Mouse (Mus musculus): Measurements from ENCODE around the gene Grid1. TPM values are rescaled to one million over a fixed set of nuclear protein-coding genes. Genes with fewer than 3 reads are reported as not detected.

The Grid1 gene
- polyA plus RNA-seq, 1 experiment = not detected

DNA sequence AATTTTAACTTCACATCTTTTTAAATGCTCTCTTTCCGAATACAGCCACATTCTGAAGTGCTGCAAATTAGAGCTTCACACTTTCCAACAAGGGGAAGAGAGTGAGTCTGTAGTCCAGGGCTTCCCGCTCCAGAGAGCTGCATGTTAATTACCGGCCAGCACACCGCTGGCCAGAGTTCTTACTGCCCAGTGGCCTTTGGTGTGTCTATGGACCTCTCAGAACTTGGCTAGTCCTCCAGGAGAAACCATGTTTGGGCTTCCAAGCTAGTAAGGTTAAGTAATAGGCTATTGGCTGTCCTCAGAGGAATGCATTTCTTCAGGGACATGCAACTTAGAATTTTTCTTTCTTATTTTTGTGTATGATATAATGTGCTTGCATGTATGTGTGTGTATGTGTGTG lies 301.0 kb downstream of the Grid1 start:
- WGBS = 77% methylated on average over 4 of the region's 4 CpGs
- Histone ChIP-seq H3K27ac (ENCODE audit: insufficient read depth, low read depth, low read length) (no peak overlapping the region), H3K4me3 (ENCODE audit: insufficient read depth, low read depth, low read length) (no peak overlapping the region), H3K4me1 (ENCODE audit: control insufficient read depth, insufficient read depth, low read length) (peaks cover 5% of the 10 kb centered on the region; the same call in 1 of the 2 replicates)
- TF ChIP-seq CTCF (IDR thresholded peaks at IDR 0.05; ENCODE audit: insufficient read depth, low read depth, low read length) (no peak), POLR2A (IDR thresholded peaks at IDR 0.05; ENCODE audit: insufficient read depth, low read depth, low read length) (no peak)

GRCm38 (mm10) chr14:35122111-35122510 lies 302.2 kb downstream of the Grid1 start:
- no peak overlapping the region for H3K27ac ChIP-seq (ENCODE audit: insufficient read depth, low read depth, low read length)

DNA sequence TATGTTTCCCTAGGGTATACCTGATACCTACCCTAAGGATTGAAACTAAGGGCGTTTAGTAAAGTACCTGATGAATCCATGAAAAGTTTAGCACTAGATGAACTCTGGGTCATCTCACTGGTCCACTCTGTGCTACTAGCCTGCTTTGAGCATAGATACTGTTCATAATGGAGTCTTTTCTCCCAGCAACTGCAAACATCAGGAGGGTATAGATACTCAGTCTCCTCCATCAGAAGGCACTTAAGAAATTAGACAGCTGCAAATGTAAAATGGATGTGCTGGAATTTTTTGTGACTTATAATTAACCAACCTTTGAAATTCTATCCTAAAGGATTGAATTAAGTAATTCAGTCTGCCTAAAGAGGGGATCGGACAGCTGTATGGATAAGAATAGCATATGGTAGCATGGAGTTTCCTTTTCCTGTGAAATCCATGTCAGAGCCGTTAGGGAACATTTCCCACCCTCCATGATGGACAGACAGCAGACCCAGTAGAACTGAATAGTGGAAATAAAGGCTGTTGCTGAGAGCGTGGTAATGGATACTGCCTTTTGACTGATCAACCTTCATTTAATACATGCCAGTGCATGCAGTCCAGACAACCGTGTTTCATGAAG lies 303.5 kb downstream of the Grid1 start:
- H3K27ac ChIP-seq (ENCODE audit: insufficient read depth, low read depth, low read length) = no peak overlapping the region
- no peak for TF ChIP-seq CTCF (IDR thresholded peaks at IDR 0.05; ENCODE audit: insufficient read depth, low read depth, low read length)
- no peak for TF ChIP-seq POLR2A (IDR thresholded peaks at IDR 0.05; ENCODE audit: insufficient read depth, low read depth, low read length)
- WGBS = 84% methylated on average over 5 of the region's 5 CpGs
- peaks cover 3% of the 10 kb centered on the region; the same call in 1 of the 2 replicates for H3K4me1 ChIP-seq (ENCODE audit: control insufficient read depth, insufficient read depth, low read length)
- H3K4me3 ChIP-seq (ENCODE audit: insufficient read depth, low read depth, low read length) = no peak overlapping the region

More at GRCm38 (mm10) chr14:35122111-35122510, 302.2 kb downstream of the Grid1 start:
- Histone ChIP-seq H3K4me1 (ENCODE audit: control insufficient read depth, insufficient read depth, low read length) (peaks cover 3% of the 10 kb centered on the region; the same call in 1 of the 2 replicates), H3K4me3 (ENCODE audit: insufficient read depth, low read depth, low read length) (no peak overlapping the region)
- 41% methylated on average over 3 of the region's 3 CpGs for WGBS
- TF ChIP-seq POLR2A (IDR thresholded peaks at IDR 0.05; ENCODE audit: insufficient read depth, low read depth, low read length) (no peak), CTCF (IDR thresholded peaks at IDR 0.05; ENCODE audit: insufficient read depth, low read depth, low read length) (no peak)

DNA sequence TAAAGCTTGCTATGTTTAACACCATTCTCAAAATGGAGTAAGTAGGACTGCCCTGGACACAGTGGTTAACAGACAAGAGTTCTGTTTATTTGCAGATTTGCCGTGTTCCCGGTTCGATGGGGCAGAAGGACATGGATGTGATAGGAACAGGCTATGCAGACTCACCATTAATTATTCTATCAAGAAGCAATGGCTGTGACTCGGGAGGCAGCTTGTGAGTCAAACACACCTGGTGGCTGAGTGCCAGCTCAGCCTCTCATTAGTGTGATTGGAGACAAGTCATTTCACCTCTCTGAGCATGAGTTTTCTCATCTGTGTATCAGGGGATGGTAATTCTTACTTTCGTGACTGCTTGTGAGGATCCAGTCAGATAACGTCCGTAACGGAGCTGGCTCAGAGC lies 307.7 kb downstream of the Grid1 start:
- no peak overlapping the region for H3K4me3 ChIP-seq (ENCODE audit: insufficient read depth, low read depth, low read length)
- 78% methylated on average over 8 of the region's 8 CpGs for WGBS
- no peak for TF ChIP-seq POLR2A (IDR thresholded peaks at IDR 0.05; ENCODE audit: insufficient read depth, low read depth, low read length)
- no peak for TF ChIP-seq CTCF (IDR thresholded peaks at IDR 0.05; ENCODE audit: insufficient read depth, low read depth, low read length)
- no peaks in the 10 kb centered on the region for H3K4me1 ChIP-seq (ENCODE audit: control insufficient read depth, insufficient read depth, low read length)
- H3K27ac ChIP-seq (ENCODE audit: insufficient read depth, low read depth, low read length) = no peak overlapping the region

DNA sequence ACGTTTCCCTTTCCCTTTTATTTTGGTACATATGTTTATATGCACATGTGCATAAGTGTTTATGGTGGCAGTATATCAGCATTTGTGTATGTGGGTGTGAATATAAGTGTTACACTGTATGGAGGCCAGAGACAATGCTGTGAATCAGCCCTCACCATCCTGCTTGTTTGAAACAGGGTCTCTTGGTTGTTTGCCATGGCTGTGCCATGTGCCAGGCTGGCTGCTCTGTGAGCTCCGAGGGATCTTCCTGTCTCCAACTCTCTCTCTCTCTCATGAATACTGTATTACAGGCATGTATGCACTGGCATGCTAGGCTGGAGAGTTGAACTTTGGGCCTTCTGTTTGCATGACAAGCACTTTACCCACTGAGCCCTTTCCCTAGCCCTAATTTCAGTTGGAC lies 315.1 kb downstream of the Grid1 start:
- Histone ChIP-seq H3K4me3 (ENCODE audit: insufficient read depth, low read depth, low read length) (no peak overlapping the region), H3K4me1 (ENCODE audit: control insufficient read depth, insufficient read depth, low read length) (no peaks in the 10 kb centered on the region), H3K27ac (ENCODE audit: insufficient read depth, low read depth, low read length) (no peak overlapping the region)
- 75% methylated on average over 2 of the region's 2 CpGs for WGBS
- TF ChIP-seq POLR2A (IDR thresholded peaks at IDR 0.05; ENCODE audit: insufficient read depth, low read depth, low read length) (no peak), CTCF (IDR thresholded peaks at IDR 0.05; ENCODE audit: insufficient read depth, low read depth, low read length) (no peak)

DNA sequence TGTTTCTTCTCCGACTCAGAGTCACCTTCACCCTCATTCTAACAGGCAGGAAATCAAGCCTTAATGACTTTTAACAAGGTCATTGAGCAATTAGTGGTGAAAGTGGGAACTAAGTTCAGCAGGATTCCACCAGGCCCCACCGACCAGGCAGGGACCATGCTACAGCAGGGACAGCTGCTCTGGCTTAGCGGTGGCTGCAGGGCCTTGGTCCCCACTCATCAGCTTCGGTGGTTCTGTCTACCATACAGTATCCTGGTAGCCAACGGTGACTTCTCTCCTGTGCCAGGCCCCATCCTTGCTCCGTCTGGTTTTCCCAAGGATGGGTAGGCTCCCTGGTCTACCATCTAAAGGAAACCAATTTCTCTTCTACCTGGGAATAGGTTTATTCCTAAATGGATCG lies 318.2 kb downstream of the Grid1 start:
- Histone ChIP-seq H3K4me3 (ENCODE audit: insufficient read depth, low read depth, low read length) (no peak overlapping the region), H3K27ac (ENCODE audit: insufficient read depth, low read depth, low read length) (no peak overlapping the region), H3K4me1 (ENCODE audit: control insufficient read depth, insufficient read depth, low read length) (no peaks in the 10 kb centered on the region)
- 88% methylated on average over 7 of the region's 7 CpGs for WGBS
- no peak for TF ChIP-seq POLR2A (IDR thresholded peaks at IDR 0.05; ENCODE audit: insufficient read depth, low read depth, low read length)
- no peak for TF ChIP-seq CTCF (IDR thresholded peaks at IDR 0.05; ENCODE audit: insufficient read depth, low read depth, low read length)

- 92% methylated on average over 7 of the region's 7 CpGs for WGBS
- Histone ChIP-seq H3K27ac (ENCODE audit: insufficient read depth, low read depth, low read length) (no peak overlapping the region), H3K4me1 (ENCODE audit: control insufficient read depth, insufficient read depth, low read length) (no peaks in the 10 kb centered on the region), H3K4me3 (ENCODE audit: insufficient read depth, low read depth, low read length) (no peak overlapping the region)
- TF ChIP-seq CTCF (IDR thresholded peaks at IDR 0.05; ENCODE audit: insufficient read depth, low read depth, low read length) (no peak), POLR2A (IDR thresholded peaks at IDR 0.05; ENCODE audit: insufficient read depth, low read depth, low read length) (no peak)
Measured at GRCm38 (mm10) chr14:35139824-35140223, 319.9 kb downstream of the Grid1 start.

DNA sequence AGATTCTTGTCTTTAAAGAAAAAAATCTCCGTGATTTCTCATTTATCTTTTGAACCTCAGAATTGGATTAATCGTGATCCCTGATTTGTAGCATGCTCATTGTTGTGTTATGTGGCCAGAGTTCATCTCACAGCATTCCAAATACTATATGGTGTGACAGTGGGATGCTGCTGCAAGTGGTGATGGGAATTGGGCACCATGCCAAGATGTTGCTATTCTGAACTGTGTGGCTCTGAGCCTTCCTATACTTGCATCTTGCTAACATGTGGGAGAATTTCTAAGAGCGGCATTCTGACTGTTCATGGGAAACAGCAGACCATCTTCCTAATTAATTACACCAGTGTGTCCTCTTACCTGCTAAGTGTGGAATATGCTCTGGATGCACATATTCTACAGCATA lies 332.5 kb downstream of the Grid1 start:
- no peaks in the 10 kb centered on the region for H3K4me1 ChIP-seq (ENCODE audit: control insufficient read depth, insufficient read depth, low read length)
- H3K27ac ChIP-seq (ENCODE audit: insufficient read depth, low read depth, low read length) = no peak overlapping the region
- H3K4me3 ChIP-seq (ENCODE audit: insufficient read depth, low read depth, low read length) = no peak overlapping the region
- WGBS = 75% methylated on average over 3 of the region's 3 CpGs
- TF ChIP-seq POLR2A (IDR thresholded peaks at IDR 0.05; ENCODE audit: insufficient read depth, low read depth, low read length) = no peak
- TF ChIP-seq CTCF (IDR thresholded peaks at IDR 0.05; ENCODE audit: insufficient read depth, low read depth, low read length) = no peak

DNA sequence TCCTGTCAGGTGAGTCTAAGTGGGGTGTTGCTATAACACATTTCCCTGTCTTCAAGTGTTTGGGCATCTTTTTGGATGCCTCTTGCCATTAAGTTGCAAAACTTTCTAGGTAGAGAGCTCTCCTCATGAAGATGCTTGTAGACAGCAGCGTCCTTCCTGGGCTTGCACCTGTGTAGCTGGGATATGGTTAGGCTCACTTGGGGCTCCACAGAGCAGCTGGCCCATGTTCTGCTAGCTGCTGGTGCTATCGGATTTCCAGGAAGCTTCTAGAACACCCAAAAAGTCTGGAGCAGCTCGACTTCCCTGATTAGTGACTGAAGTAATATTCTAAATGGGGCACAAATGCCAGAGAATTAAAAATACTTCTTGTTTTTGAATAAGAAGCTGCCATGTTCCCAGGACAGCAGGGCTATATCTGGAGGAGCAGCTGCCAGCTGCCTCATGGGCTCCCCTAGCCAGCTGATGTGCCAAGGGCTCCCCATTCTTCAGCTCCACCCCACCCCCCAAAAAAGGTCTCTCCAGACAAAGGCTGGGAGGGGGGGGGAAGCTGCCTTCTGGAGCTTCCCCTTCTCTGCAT lies 333.9 kb downstream of the Grid1 start:
- 74% methylated on average over 3 of the region's 3 CpGs for WGBS

More for the DNA sequence above, 333.9 kb downstream of the Grid1 start:
- Histone ChIP-seq H3K27ac (ENCODE audit: insufficient read depth, low read depth, low read length) (no peak overlapping the region), H3K4me3 (ENCODE audit: insufficient read depth, low read depth, low read length) (no peak overlapping the region), H3K4me1 (ENCODE audit: control insufficient read depth, insufficient read depth, low read length) (no peaks in the 10 kb centered on the region)
- no peak for TF ChIP-seq CTCF (IDR thresholded peaks at IDR 0.05; ENCODE audit: insufficient read depth, low read depth, low read length)
- TF ChIP-seq POLR2A (IDR thresholded peaks at IDR 0.05; ENCODE audit: insufficient read depth, low read depth, low read length) = no peak
